Mouse (Mus musculus) macrophage (primary cell): ENCODE measurements around the gene Scarb2. TPM values are rescaled to one million over a fixed set of nuclear protein-coding genes. Genes with fewer than 3 reads are reported as not detected.

ENCODE experiments used
- H3K27ac ChIP-seq: fragments of 350-480 bp; formaldehyde crosslinking; 2 replicates; pipeline ENCODE4 v1.9.0; 2021
- H3K36me3 ChIP-seq: fragments of 350-480 bp; formaldehyde crosslinking; 2 replicates; pipeline ENCODE4 v1.9.0; 2021; ENCODE audit errors: inconsistent target
- H3K4me3 ChIP-seq: fragments of 350-480 bp; formaldehyde crosslinking; 2 replicates; pipeline ENCODE4 v1.9.0; 2021; ENCODE audit errors: inconsistent target
- H3K79me2 ChIP-seq: fragments of 350-480 bp; formaldehyde crosslinking; 2 replicates; pipeline ENCODE4 v1.9.0; 2021; ENCODE audit errors: inconsistent target
- WGBS: methylation state at CpG from one replicate; pipeline ENCODE4 v1.1.7; 2026; ENCODE audit warnings: inconsistent platforms; ENCODE audit not compliant: missing documents; 5-methylcytosine and 5-hydroxymethylcytosine counted together
- polyA plus RNA-seq: library from polyadenylated mRNA; stranded (reverse); fragments of 250-400 nt; gene quantifications from 3 replicates; pipeline ENCODE4 v1.2.4, GENCODE M21; 2018; ENCODE audit warnings: inconsistent platforms

Gene Scarb2
- polyA plus RNA-seq, 1 experiment from 2014 or later, result 161 TPM

GRCm38 (mm10) chr5:92398153-92398552 lies 108.5 kb downstream of the Scarb2 start:
- Histone ChIP-seq H3K36me3 (no peaks in the 10 kb centered on the region), H3K79me2 (no peaks in the 10 kb centered on the region), H3K27ac (no peak overlapping the region), H3K4me3 (no peak overlapping the region)
- WGBS, result 22% methylated on average over 5 of the region's 5 CpGs

- no peaks in the 10 kb centered on the region for H3K36me3 ChIP-seq
- no peaks in the 10 kb centered on the region for H3K79me2 ChIP-seq
- WGBS, result 93% methylated on average over 6 of the region's 6 CpGs
- no peak overlapping the region for H3K4me3 ChIP-seq
- H3K27ac ChIP-seq, result no peak overlapping the region
Observed at GRCm38 (mm10) chr5:92396476-92396875, 110.2 kb downstream of the Scarb2 start.

- Histone ChIP-seq H3K79me2 (no peaks in the 10 kb centered on the region), H3K36me3 (no peaks in the 10 kb centered on the region), H3K4me3 (no peak overlapping the region), H3K27ac (no peak overlapping the region)
- WGBS, result 98% methylated on average over 3 of the region's 3 CpGs
Observed at GRCm38 (mm10) chr5:92395764-92396163, 110.9 kb downstream of the Scarb2 start.

GRCm38 (mm10) chr5:92393863-92394262 lies 112.8 kb downstream of the Scarb2 start:
- Histone ChIP-seq H3K27ac (no peak overlapping the region), H3K4me3 (no peak overlapping the region), H3K36me3 (no peaks in the 10 kb centered on the region), H3K79me2 (no peaks in the 10 kb centered on the region)
- 23% methylated on average over 10 of the region's 10 CpGs for WGBS

GRCm38 (mm10) chr5:92392542-92392941 lies 114.1 kb downstream of the Scarb2 start:
- H3K27ac ChIP-seq, result no peak overlapping the region
- no peak overlapping the region for H3K4me3 ChIP-seq
- no peaks in the 10 kb centered on the region for H3K36me3 ChIP-seq
- WGBS, result 51% methylated on average over 18 of the region's 18 CpGs
- H3K79me2 ChIP-seq, result no peaks in the 10 kb centered on the region

Other genes with a start within 250 kb of the Scarb2 start
- 7.7 to 41.0 TPM (median 19.5 TPM) in 3 replicates for gene Naaa, start 228.7 kb downstream of the Scarb2 start, polyA plus RNA-seq
- gene Sdad1, start 196.4 kb downstream of the Scarb2 start, polyA plus RNA-seq, result 7.9 to 11.2 TPM (median 8.9 TPM) in 3 replicates
- gene Cxcl9, start 178.8 kb downstream of the Scarb2 start, polyA plus RNA-seq, result 0.69 to 2.3 TPM (median 1.8 TPM) in 3 replicates
- not detected in 3 replicates for gene Art3, start 175.0 kb downstream of the Scarb2 start, polyA plus RNA-seq
- 29.8 to 324 TPM (median 31.4 TPM) in 3 replicates for gene Cxcl10, start 157.9 kb downstream of the Scarb2 start, polyA plus RNA-seq
- 13.2 to 22.7 TPM (median 15.8 TPM) in 3 replicates for gene Nup54, start 71.6 kb downstream of the Scarb2 start, polyA plus RNA-seq
- not detected in 3 replicates for gene Fam47e, start 48.2 kb upstream of the Scarb2 start, polyA plus RNA-seq
- gene Stbd1, start 96.2 kb upstream of the Scarb2 start, polyA plus RNA-seq, result 0.32 to 0.77 TPM (median 0.46 TPM) in 3 replicates
- gene Ccdc158, start 168.4 kb upstream of the Scarb2 start, polyA plus RNA-seq, result not detected in 3 replicates
- gene Shroom3, start 176.6 kb upstream of the Scarb2 start, polyA plus RNA-seq, result not detected in 3 replicates